Mouse (Mus musculus) brown adipose tissue, adult 24 weeks (tissue): Measurements from ENCODE around the gene Lrrc36. TPM values are rescaled to one million over a fixed set of nuclear protein-coding genes. Genes with fewer than 3 reads are reported as not detected.

Experiments
- H3K27ac ChIP-seq: fragments of 200-500 bp; replicated peaks from 2 replicates; pipeline ENCODE4 v1.5.1; 2012; ENCODE audit warnings: low read depth, mild to moderate bottlenecking, low read length
- H3K4me1 ChIP-seq: fragments of 200-500 bp; 2 replicates; pipeline ENCODE4 v1.6.1; 2012; ENCODE audit warnings: low read length, mixed read lengths; ENCODE audit not compliant: control insufficient read depth, insufficient read depth, insufficient read length
- H3K4me3 ChIP-seq: fragments of 200-500 bp; 2 replicates; pipeline ENCODE4 v1.5.1; 2012; ENCODE audit warnings: low read depth, mild to moderate bottlenecking, low read length, moderate library complexity; ENCODE audit not compliant: insufficient read depth
- polyA plus RNA-seq: library from polyadenylated mRNA; stranded (reverse); fragments of >200 nt; gene quantifications from 2 replicates; pipeline ENCODE4 v1.2.4, GENCODE M21; 2012; ENCODE audit not compliant: missing spikeins, insufficient read depth, insufficient read length

Gene Lrrc36
- polyA plus RNA-seq, 1 experiment: 1.0 TPM

GRCm38 (mm10) chr8:105406416-105406815 lies 7.0 kb upstream of the Lrrc36 start:
- Histone ChIP-seq H3K4me3 (no peak overlapping the region), H3K27ac (no peak overlapping the region), H3K4me1 (no peaks in the 10 kb centered on the region)

- H3K27ac ChIP-seq: no peak overlapping the region
- no peaks in the 10 kb centered on the region for H3K4me1 ChIP-seq
- H3K4me3 ChIP-seq: no peak overlapping the region
These were observed 5.0 kb upstream of the Lrrc36 start for GRCm38 (mm10) chr8:105408331-105408730.

GRCm38 (mm10) chr8:105409947-105410346 lies 3.4 kb upstream of the Lrrc36 start:
- no peaks in the 10 kb centered on the region for H3K4me1 ChIP-seq
- H3K4me3 ChIP-seq: no peak overlapping the region
- no peak overlapping the region for H3K27ac ChIP-seq

- no peak overlapping the region for H3K4me3 ChIP-seq
- H3K27ac ChIP-seq: no peak overlapping the region
These were observed 5.6 kb downstream of the Lrrc36 start for GRCm38 (mm10) chr8:105418992-105419391.

GRCm38 (mm10) chr8:105419800-105420199 lies 6.4 kb downstream of the Lrrc36 start:
- H3K4me3 ChIP-seq: no peak overlapping the region
- no peak overlapping the region for H3K27ac ChIP-seq
- no peaks in the 10 kb centered on the region for H3K4me1 ChIP-seq

More at GRCm38 (mm10) chr8:105418992-105419391, 5.6 kb downstream of the Lrrc36 start:
- H3K4me1 ChIP-seq: no peaks in the 10 kb centered on the region

DNA sequence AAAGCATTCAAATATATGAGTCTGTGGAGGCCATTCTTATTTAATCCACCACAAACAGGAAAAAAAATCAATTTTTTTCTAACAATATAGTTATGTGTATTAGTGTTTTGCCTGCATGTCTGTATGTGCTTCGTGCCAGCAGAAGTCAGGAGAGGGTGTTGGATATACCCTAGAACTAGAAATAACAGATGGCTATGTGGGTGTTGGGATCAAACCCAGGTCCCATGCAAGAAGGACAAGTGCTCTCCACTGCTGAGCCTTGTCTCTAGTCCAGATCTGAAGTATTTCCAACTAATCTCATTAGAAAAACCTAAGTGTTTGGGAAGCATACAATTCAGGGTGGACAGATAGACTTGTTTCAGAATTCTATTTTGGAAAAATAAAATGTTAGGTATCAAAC lies 8.6 kb downstream of the Lrrc36 start:
- Histone ChIP-seq H3K4me3 (no peak overlapping the region), H3K27ac (no peak overlapping the region), H3K4me1 (peaks cover 2% of the 10 kb centered on the region; the same call in 1 of the 2 replicates)

DNA sequence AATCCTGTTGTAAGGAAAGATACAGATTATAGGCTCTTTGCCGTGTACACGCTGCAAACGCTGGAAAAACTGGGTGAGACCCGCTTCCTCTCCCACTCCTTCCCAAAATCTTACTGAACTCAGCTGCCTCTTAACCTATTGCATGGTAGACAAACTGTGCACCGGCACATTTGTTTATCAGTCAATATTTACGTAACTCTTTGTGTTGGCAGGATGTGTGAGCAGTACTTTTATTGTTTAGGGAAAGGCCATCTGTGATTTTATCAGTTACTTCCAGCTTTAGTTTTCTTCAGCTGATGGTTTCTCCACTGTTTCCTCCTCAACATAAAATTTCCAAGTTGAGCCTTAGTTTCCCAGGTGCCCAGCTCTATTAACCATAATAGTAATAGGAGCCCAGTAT lies 13.5 kb downstream of the Lrrc36 start:
- peaks cover 7% of the 10 kb centered on the region for H3K4me1 ChIP-seq
- no peak overlapping the region for H3K4me3 ChIP-seq
- H3K27ac ChIP-seq: peak overlapping the region; percentile 93

GRCm38 (mm10) chr8:105431743-105432515 lies 18.6 kb downstream of the Lrrc36 start:
- no peak overlapping the region for H3K4me3 ChIP-seq
- peaks cover 13% of the 10 kb centered on the region for H3K4me1 ChIP-seq
- H3K27ac ChIP-seq: 0 out of 2 replicates have a peak overlapping the region, but pooled peaks have one; percentile 29

DNA sequence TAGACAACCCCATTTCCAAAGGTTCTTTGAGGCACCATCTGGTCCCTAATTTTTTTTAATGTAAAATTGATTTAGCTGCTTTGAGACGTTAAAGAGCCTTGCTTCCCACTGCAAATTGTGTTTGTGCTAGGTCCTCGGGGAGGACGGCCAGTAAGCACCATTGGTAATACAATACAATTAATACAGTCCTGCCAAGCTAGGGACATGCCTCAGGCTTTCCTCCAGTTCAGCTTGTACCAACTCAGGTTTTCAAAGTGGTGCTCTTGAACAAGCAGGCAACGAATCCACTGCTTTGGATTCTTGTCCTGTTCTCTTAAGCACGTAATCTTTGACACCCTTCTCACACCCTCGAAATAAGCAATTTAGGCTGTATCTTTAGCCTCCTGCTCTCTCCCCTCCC lies 19.6 kb downstream of the Lrrc36 start:
- Histone ChIP-seq H3K27ac (peak overlapping the region; percentile 67), H3K4me1 (peaks cover 15% of the 10 kb centered on the region), H3K4me3 (no peak overlapping the region)

DNA sequence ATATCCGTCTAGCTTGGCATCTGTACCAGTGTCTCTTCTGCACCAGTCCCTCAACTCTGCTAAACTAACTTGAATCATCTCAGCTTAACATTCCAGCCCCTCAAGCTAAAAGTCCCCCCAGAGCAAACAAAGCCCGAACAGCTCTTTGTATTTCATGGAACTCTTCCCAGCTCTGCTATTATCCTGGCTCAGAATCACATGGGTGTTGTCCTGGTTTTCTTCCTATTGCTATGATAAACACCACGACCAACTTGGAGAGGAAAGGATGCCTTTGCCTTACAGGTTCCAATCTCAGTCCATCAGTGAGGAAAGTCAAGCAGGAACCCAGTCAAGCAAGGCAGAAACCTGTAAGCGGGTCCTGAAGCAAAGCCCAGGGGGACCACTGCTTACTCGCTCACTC lies 20.1 kb downstream of the Lrrc36 start:
- Histone ChIP-seq H3K27ac (peak overlapping the region; percentile 67), H3K4me1 (peaks cover 15% of the 10 kb centered on the region), H3K4me3 (no peak overlapping the region)

GRCm38 (mm10) chr8:105434136-105434535 lies 20.8 kb downstream of the Lrrc36 start:
- no peak overlapping the region for H3K4me3 ChIP-seq
- H3K4me1 ChIP-seq: peaks cover 15% of the 10 kb centered on the region
- peak overlapping the region; percentile 67 for H3K27ac ChIP-seq

DNA sequence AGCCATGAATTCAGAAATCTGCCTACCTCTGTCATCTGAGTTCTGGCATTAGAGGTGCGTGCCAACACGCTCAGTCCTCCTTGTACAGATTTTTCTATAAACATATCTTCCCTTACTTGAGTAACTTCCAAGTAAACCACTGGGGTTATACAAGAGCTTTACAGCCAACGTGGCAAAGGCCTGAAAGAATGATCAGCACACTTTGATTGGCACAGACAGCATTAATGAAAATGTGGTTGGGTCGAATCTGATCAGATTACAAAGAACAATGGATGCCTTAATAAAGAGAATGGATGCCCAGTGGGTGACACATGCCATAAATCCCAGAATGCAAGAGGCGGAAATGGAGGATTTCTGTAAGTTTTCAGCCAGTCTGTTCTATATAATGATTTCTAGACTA lies 22.8 kb downstream of the Lrrc36 start:
- Histone ChIP-seq H3K4me1 (peaks cover 12% of the 10 kb centered on the region), H3K27ac (no peak overlapping the region), H3K4me3 (no peak overlapping the region)

DNA sequence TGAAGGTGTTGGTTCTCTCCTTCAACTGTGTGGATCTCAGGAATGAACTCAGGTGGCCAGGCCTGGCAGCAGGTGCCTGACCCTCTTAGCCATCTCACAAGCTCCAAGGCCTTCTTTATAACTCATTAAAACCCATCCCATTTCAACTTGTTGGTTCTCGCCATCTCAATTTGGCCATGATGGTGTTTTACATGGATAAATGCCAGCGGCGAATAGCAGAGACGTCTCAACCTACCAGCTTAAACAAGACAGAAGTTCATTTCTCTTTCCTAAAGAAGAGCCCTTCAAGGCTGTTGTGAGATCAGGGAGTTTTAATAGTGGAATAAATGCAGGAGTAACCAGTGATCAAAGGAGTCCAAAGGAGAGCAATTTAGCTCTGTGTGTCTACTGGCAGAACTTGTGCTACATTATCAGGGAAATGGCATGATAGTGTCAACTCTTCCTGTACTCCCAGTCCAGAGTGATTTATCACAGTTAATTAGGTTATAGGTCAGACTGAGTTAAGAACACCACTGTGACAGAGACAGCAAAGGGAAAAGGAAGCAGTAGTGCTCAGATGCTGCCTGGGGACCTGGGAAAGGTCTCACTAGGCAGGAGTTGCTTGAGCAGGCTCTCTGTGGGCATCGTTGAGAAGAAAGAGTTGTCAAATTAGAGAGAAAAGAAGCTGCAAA lies 23.8 kb downstream of the Lrrc36 start:
- Histone ChIP-seq H3K27ac (no peak overlapping the region), H3K4me3 (no peak overlapping the region), H3K4me1 (peaks cover 12% of the 10 kb centered on the region)

- H3K4me3 ChIP-seq: no peak overlapping the region
- H3K4me1 ChIP-seq: peaks cover 10% of the 10 kb centered on the region
- no peak overlapping the region for H3K27ac ChIP-seq
These were observed 25.5 kb downstream of the Lrrc36 start for GRCm38 (mm10) chr8:105438865-105439264.

DNA sequence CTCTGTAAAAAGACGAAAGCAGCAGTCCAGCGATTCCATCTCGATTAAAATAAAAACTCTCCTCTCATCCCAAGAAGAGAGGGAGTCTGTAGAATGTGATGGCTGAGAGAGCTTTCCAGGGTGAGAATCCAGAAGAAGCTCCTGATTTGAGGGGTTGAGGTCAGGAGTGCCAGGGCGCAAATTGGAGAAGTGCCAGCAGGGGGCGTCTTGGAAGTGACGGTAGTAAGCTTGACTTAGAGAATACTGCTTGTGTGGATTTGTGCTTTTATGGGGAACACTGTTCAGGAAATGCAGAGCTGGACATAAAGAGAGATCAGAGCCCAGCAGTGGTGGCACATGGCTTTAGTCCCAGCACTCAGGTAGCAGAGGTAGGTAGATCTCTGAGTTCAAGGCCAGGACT lies 28.1 kb downstream of the Lrrc36 start:
- peaks cover 7% of the 10 kb centered on the region for H3K4me1 ChIP-seq
- no peak overlapping the region for H3K4me3 ChIP-seq
- H3K27ac ChIP-seq: no peak overlapping the region

DNA sequence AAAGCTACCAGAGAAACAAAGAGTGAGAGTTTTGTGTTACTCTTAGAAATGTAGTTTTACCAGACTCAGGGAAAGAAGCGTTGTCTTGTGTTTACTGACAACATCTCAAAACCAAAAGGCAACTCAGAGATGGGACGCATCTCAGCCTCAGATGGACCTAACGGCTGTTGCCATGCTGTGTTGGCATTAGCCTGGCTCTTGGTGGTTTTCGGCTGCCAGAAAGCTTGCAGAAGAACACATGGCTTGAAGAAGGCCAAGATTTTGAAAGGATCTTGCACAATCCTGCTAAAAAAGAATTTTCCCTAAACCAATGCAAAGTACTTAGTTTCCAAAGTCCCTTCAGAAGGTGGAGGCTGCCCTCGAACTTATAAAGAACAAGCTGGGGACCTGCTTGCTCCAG lies 29.3 kb downstream of the Lrrc36 start:
- Histone ChIP-seq H3K4me3 (no peak overlapping the region), H3K4me1 (peaks cover 5% of the 10 kb centered on the region), H3K27ac (no peak overlapping the region)
